Mouse (Mus musculus): ENCODE data around the gene Icam2. TPM values are rescaled to one million over a fixed set of nuclear protein-coding genes. Genes with fewer than 3 reads are reported as not detected.
A peak's percentile ranks its signal among the peaks of the same experiment; 100 is the strongest.

Icam2 gene
- polyA plus RNA-seq, 1 experiment, result 23.4 TPM

DNA sequence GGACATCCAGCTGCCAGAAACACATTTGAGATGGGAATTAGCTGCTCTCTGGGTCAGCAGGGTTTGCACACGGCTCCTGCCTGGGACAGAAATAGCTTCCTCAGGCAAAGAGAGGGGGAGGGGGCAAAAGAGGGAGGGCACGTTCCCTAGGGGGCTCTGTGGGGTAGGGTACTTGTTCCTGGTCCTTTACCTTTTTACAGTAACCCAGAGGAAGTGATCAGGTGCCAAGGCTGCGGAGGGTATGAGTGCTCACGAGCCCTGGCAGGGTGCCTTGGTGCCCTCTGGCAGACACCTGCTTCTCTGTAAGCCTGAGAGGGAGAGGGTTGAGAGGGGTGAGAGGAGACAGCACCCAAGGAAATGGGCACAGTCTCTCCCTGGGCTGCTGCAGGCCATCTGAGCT, 55.4 kb downstream of the Icam2 start:
- no peak overlapping the region for H3K4me3 ChIP-seq (replicated peaks; ENCODE audit: control insufficient read depth, low read depth, low read length)
- no peak for TF ChIP-seq CTCF (IDR thresholded peaks at IDR 0.05; ENCODE audit: control insufficient read depth, insufficient read depth, low read length)
- H3K27ac ChIP-seq (ENCODE audit: control insufficient read depth, insufficient read depth, low read depth, low read length, poor library complexity), result no peak overlapping the region
- H3K4me1 ChIP-seq (ENCODE audit: control insufficient read depth, insufficient read depth, low read length), result peaks cover 10% of the 10 kb centered on the region
- whole genome bisulfite sequencing, result 13% methylated on average over 4 of the region's 4 CpGs

- WGBS, result 18% methylated on average over 7 of the region's 7 CpGs
- TF ChIP-seq CTCF (IDR thresholded peaks at IDR 0.05; ENCODE audit: control insufficient read depth, insufficient read depth, low read length) (peak; percentile 30; the same call in 1 of the 2 replicates), POLR2A (IDR thresholded peaks at IDR 0.05; ENCODE audit: borderline replicate concordance, control insufficient read depth, low read depth, low read length) (no peak)
- peaks cover 6% of the 10 kb centered on the region for H3K4me1 ChIP-seq (ENCODE audit: control insufficient read depth, insufficient read depth, low read length)
- H3K27ac ChIP-seq (ENCODE audit: control insufficient read depth, insufficient read depth, low read depth, low read length, poor library complexity), result no peak overlapping the region
- no peak overlapping the region for H3K4me3 ChIP-seq (replicated peaks; ENCODE audit: control insufficient read depth, low read depth, low read length)
These were observed 58.2 kb downstream of the Icam2 start for GRCm38 (mm10) chr11:106329682-106330081.

DNA sequence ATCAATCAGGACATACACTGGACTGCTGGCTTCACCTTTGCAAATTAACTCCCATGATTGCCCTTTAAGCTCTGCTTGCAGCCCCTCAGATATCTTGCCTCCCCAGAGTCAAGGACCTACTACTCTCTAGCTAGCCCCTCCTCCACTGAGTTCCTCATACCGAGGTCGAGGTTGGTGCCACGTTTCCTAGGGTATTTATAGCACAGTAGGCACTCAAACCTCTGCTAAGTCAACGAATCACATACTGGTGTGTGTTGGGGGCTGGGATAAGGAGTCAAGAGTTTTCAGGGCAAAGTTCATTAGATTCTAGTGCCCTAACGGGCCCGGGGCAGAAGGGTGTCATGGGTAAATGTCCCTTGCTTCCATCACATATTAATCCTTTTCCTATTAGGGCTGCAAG, 58.7 kb downstream of the Icam2 start:
- TF ChIP-seq CTCF (IDR thresholded peaks at IDR 0.05; ENCODE audit: control insufficient read depth, insufficient read depth, low read length) (no peak), POLR2A (IDR thresholded peaks at IDR 0.05; ENCODE audit: borderline replicate concordance, control insufficient read depth, low read depth, low read length) (no peak)
- WGBS, result 11% methylated on average over 6 of the region's 6 CpGs
- no peak overlapping the region for H3K27ac ChIP-seq (ENCODE audit: control insufficient read depth, insufficient read depth, low read depth, low read length, poor library complexity)
- no peak overlapping the region for H3K4me3 ChIP-seq (replicated peaks; ENCODE audit: control insufficient read depth, low read depth, low read length)
- peaks cover 5% of the 10 kb centered on the region for H3K4me1 ChIP-seq (ENCODE audit: control insufficient read depth, insufficient read depth, low read length)

- TF ChIP-seq CTCF (IDR thresholded peaks at IDR 0.05; ENCODE audit: control insufficient read depth, insufficient read depth, low read length) (no peak), POLR2A (IDR thresholded peaks at IDR 0.05; ENCODE audit: borderline replicate concordance, control insufficient read depth, low read depth, low read length) (no peak)
- H3K4me1 ChIP-seq (ENCODE audit: control insufficient read depth, insufficient read depth, low read length), result peaks cover 5% of the 10 kb centered on the region
- no peak overlapping the region for H3K27ac ChIP-seq (ENCODE audit: control insufficient read depth, insufficient read depth, low read depth, low read length, poor library complexity)
- WGBS, result 78% methylated on average over 5 of the region's 5 CpGs
- H3K4me3 ChIP-seq (replicated peaks; ENCODE audit: control insufficient read depth, low read depth, low read length), result no peak overlapping the region
These were observed 59.4 kb downstream of the Icam2 start for GRCm38 (mm10) chr11:106328521-106328920.

Other genes with a start within 250 kb of the Icam2 start
- gene Gm10840, start 227.2 kb downstream of the Icam2 start, polyA plus RNA-seq (2011; ENCODE audit: insufficient read depth, insufficient read length, low replicate concordance, missing spikeins), result not detected in 2 replicates
- 45.8 and 98.2 TPM in 2 replicates for gene Limd2, start 227.2 kb downstream of the Icam2 start, polyA plus RNA-seq (2011; ENCODE audit: insufficient read depth, insufficient read length, low replicate concordance, missing spikeins)
- 9.2 and 21.7 TPM in 2 replicates for gene Strada, start 185.9 kb downstream of the Icam2 start, polyA plus RNA-seq (2011; ENCODE audit: insufficient read depth, insufficient read length, low replicate concordance, missing spikeins)
- gene Ccdc47, start 171.7 kb downstream of the Icam2 start, polyA plus RNA-seq (2011; ENCODE audit: insufficient read depth, insufficient read length, low replicate concordance, missing spikeins), result 24.4 and 27.9 TPM in 2 replicates
- gene Ddx42, start 171.1 kb downstream of the Icam2 start, polyA plus RNA-seq (2011; ENCODE audit: insufficient read depth, insufficient read length, low replicate concordance, missing spikeins), result 20.2 and 33.5 TPM in 2 replicates
- 27.2 and 48.5 TPM in 2 replicates for gene Ftsj3, start 132.0 kb downstream of the Icam2 start, polyA plus RNA-seq (2011; ENCODE audit: insufficient read depth, insufficient read length, low replicate concordance, missing spikeins)
- gene Psmc5, start 131.9 kb downstream of the Icam2 start, polyA plus RNA-seq (2011; ENCODE audit: insufficient read depth, insufficient read length, low replicate concordance, missing spikeins), result 74.3 and 96.0 TPM in 2 replicates
- 52.2 and 76.9 TPM in 2 replicates for gene Smarcd2, start 115.1 kb downstream of the Icam2 start, polyA plus RNA-seq (2011; ENCODE audit: insufficient read depth, insufficient read length, low replicate concordance, missing spikeins)
- gene Tcam1, start 111.4 kb downstream of the Icam2 start, polyA plus RNA-seq (2011; ENCODE audit: insufficient read depth, insufficient read length, low replicate concordance, missing spikeins), result not detected in 2 replicates
- gene Gh, start 86.2 kb downstream of the Icam2 start, polyA plus RNA-seq (2011; ENCODE audit: insufficient read depth, insufficient read length, low replicate concordance, missing spikeins), result not detected in 2 replicates
- gene Cd79b, start 73.3 kb downstream of the Icam2 start, polyA plus RNA-seq (2011; ENCODE audit: insufficient read depth, insufficient read length, low replicate concordance, missing spikeins), result 130 and 270 TPM in 2 replicates
- 0.63 and 1.6 TPM in 2 replicates for gene Scn4a, start 34.8 kb downstream of the Icam2 start, polyA plus RNA-seq (2011; ENCODE audit: insufficient read depth, insufficient read length, low replicate concordance, missing spikeins)
- not detected in 2 replicates for gene Prr29, start 22.6 kb downstream of the Icam2 start, polyA plus RNA-seq (2011; ENCODE audit: insufficient read depth, insufficient read length, low replicate concordance, missing spikeins)
- 4.4 and 13.4 TPM in 2 replicates for gene Ern1, start 99.8 kb upstream of the Icam2 start, polyA plus RNA-seq (2011; ENCODE audit: insufficient read depth, insufficient read length, low replicate concordance, missing spikeins)
- gene Tex2, start 225.3 kb upstream of the Icam2 start, polyA plus RNA-seq (2011; ENCODE audit: insufficient read depth, insufficient read length, low replicate concordance, missing spikeins), result 9.2 and 19.2 TPM in 2 replicates